Mouse (Mus musculus) testis, adult 2 months (tissue): ENCODE data around the gene Kap.

ENCODE experiments used
- CTCF ChIP-seq: fragments of 200-500 bp; IDR thresholded peaks from 2 replicates; pipeline ENCODE4 v1.5.1; 2012; ENCODE audit warnings: low read depth, mild to moderate bottlenecking, inconsistent platforms, low read length, moderate library complexity; ENCODE audit not compliant: control insufficient read depth, insufficient read depth, insufficient replicate concordance
- POLR2A ChIP-seq: fragments of 200-500 bp; IDR thresholded peaks from 2 replicates; pipeline ENCODE4 v1.6.1; 2012; ENCODE audit warnings: low read depth, mild to moderate bottlenecking, inconsistent platforms, low read length, moderate library complexity; ENCODE audit not compliant: control insufficient read depth

GRCm38 (mm10) chr6:133871131-133871530, 17.6 kb upstream of the Kap start:
- TF ChIP-seq POLR2A = no peak
- no peak for TF ChIP-seq CTCF
